Mouse (Mus musculus) cerebellum, adult 18-20 months (tissue): ENCODE results near the gene Tcf25.
"Not testable (repeated sequence)": the region's sequence is repeated elsewhere in the genome, so short reads cannot be mapped to it uniquely, and the experiment has no call there.

Experiments used
- DNase-seq, 2 experiments: peaks; one replicate each; pipeline ENCODE4 v3.0.0; 2021

The Tcf25 gene

GRCm38 (mm10) chr8:123431616-123432365 lies 58.2 kb downstream of the Tcf25 start:
- no peak for DNase-seq

- no peak for DNase-seq
Observed at GRCm38 (mm10) chr8:123432381-123432780, 58.8 kb downstream of the Tcf25 start.

GRCm38 (mm10) chr8:123433241-123433974 lies 59.9 kb downstream of the Tcf25 start:
- DNase-seq: not testable (repeated sequence)

- no peak for DNase-seq
Observed at GRCm38 (mm10) chr8:123441788-123442187, 68.2 kb downstream of the Tcf25 start.

- no peak for DNase-seq
Observed at GRCm38 (mm10) chr8:123442351-123442750, 68.8 kb downstream of the Tcf25 start.

GRCm38 (mm10) chr8:123442871-123443575 lies 69.5 kb downstream of the Tcf25 start:
- peak; percentile 96 to 99 for DNase-seq

- no peak for DNase-seq
Observed at GRCm38 (mm10) chr8:123443576-123443921, 70.0 kb downstream of the Tcf25 start.

GRCm38 (mm10) chr8:123444131-123444530 lies 70.6 kb downstream of the Tcf25 start:
- DNase-seq: no peak

- DNase-seq: no peak
Observed at GRCm38 (mm10) chr8:123445981-123446380, 72.4 kb downstream of the Tcf25 start.

GRCm38 (mm10) chr8:123446799-123447198 lies 73.2 kb downstream of the Tcf25 start:
- no peak for DNase-seq

GRCm38 (mm10) chr8:123450783-123451182 lies 77.2 kb downstream of the Tcf25 start:
- no peak for DNase-seq

- not testable (repeated sequence) for DNase-seq
Observed at GRCm38 (mm10) chr8:123451747-123452146, 78.2 kb downstream of the Tcf25 start.

GRCm38 (mm10) chr8:123452149-123452548 lies 78.6 kb downstream of the Tcf25 start:
- DNase-seq: no peak

- DNase-seq: no peak
Observed at GRCm38 (mm10) chr8:123453291-123453690, 79.7 kb downstream of the Tcf25 start.
